Mouse (Mus musculus) E14TG2a.4 (cell line): ENCODE measurements around the gene Utp15.

Experiments
- CTCF ChIP-seq: conservative IDR thresholded peaks from 2 replicates; pipeline ENCODE4 v1.5.1; 2014; ENCODE audit warnings: low read length
- NANOG ChIP-seq: IDR thresholded peaks from 2 replicates; pipeline ENCODE4 v1.6.1; 2014; ENCODE audit warnings: borderline replicate concordance, low read length, mixed read lengths
- POU5F1 ChIP-seq: IDR thresholded peaks from 2 replicates; pipeline ENCODE4 v1.6.1; 2014; ENCODE audit warnings: low read length, borderline replicate concordance

DNA sequence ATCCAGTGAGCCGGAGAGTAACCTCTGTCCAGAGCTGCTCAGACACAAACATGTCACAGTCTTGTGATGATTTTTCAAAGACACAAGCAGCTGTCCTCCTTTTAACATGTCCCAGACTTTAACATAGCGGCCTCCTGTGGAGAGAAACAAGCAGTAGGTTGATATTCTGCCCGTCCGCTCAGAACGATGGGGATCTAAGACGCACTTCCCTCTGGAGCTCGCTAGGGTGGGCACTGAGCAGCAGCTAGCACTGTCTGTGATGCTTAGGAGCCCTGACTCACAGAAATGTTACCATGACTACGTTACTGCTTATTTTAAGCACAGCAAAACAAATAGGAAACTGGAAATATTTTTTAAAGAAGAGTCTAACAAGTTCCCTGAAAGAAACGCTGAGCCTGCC lies 7.9 kb downstream of the Utp15 start:
- TF ChIP-seq CTCF (no peak), NANOG (no peak), POU5F1 (no peak)
